Mouse (Mus musculus) cerebellum, adult 2 months (tissue): ENCODE results near the gene Ranbp3.

ENCODE experiments used
- CTCF ChIP-seq: fragments of 200-500 bp; IDR thresholded peaks from 2 replicates; pipeline ENCODE4 v1.5.1; 2011; ENCODE audit warnings: low read depth, mild to moderate bottlenecking, control low read depth, low read length, moderate library complexity, borderline replicate concordance; ENCODE audit not compliant: insufficient read depth
- POLR2A ChIP-seq: fragments of 200-500 bp; IDR thresholded peaks from 2 replicates; pipeline ENCODE4 v1.6.1; 2011; ENCODE audit warnings: low read length, control low read depth, borderline replicate concordance; ENCODE audit not compliant: insufficient read depth

DNA sequence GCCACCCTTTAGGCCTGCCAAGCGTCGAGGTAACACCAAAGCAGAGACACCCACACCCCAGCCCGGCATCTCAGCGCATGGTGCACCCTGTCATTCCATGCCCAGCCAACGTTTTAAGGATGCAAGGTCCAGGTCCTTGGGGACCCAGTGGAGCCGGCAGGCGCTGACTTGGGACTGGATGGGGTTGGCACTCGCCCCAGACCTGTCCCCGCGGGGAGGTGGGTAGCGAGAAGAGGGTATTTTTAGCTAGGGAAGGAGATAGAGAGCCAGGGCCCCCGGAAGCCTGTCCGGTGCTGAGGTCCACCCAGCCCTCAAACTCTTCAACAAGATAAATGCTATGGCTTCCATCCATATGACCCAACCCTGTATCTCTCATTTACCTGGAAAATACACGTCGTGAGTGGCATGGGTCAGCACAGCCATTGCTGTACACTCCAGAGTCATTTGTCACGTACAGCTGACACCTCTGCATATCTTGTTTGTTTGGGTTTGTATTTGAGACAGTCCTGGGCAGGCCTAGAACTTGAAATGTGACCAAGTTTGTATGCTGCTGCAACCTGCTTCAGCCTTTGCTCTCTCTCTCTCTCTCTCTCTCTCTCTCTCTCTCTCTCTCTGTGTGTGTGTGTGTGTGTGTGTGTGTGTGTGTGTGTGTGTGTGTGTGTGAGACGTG, 67.2 kb downstream of the Ranbp3 start:
- TF ChIP-seq POLR2A (no peak), CTCF (no peak)
